Mouse (Mus musculus) spleen, adult 2 months (tissue): ENCODE data around the gene Scp2.

ENCODE experiments used
- CTCF ChIP-seq: fragments of 200-500 bp; IDR thresholded peaks from 2 replicates; pipeline ENCODE4 v1.5.1; 2011; ENCODE audit warnings: mild to moderate bottlenecking, inconsistent platforms; ENCODE audit not compliant: insufficient read depth, insufficient read length, insufficient replicate concordance; ENCODE audit errors: extremely low read depth
- POLR2A ChIP-seq: fragments of 200-500 bp; IDR thresholded peaks from 2 replicates; pipeline ENCODE4 v1.6.1; 2011; ENCODE audit warnings: low read depth, low read length, inconsistent platforms

DNA sequence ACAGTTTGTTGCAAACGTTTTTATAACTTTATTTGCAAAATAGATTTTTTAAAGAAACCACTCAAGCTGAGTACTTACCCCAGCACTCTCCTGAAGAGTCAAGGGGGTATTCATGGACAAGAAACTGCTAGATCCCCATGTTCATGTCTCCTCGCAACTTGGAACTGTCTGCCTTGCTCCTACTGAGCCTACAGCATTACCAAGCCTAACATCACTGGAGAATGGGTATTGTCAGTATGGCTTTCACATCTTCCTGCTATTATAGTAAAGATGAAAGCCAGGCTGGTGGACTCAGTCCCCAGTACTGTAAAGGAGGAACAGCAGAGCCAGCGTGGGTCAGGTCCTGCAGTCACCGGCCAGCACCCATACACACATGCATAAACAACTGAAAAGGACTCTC, 48.5 kb downstream of the Scp2 start, which contains the start of gene Podn:
- TF ChIP-seq CTCF: no peak
- TF ChIP-seq POLR2A: no peak
